Mouse (Mus musculus) C2C12 (cell line): ENCODE data around the gene Speg. TPM values are rescaled to one million over a fixed set of nuclear protein-coding genes. Genes with fewer than 3 reads are reported as not detected.

Source experiments
- H3K27me3 ChIP-seq: one replicate; pipeline ENCODE4 v1.6.1; 2011; ENCODE audit not compliant: control insufficient read depth, insufficient read depth, insufficient read length
- H3K36me3 ChIP-seq: one replicate; pipeline ENCODE4 v1.6.1; 2011; ENCODE audit not compliant: control insufficient read depth, insufficient read depth
- H3K4me3 ChIP-seq: one replicate; pipeline ENCODE4 v1.5.1; 2011; ENCODE audit warnings: mild to moderate bottlenecking, control low read depth; ENCODE audit not compliant: poor library complexity, insufficient read depth, severe bottlenecking
- H3K79me2 ChIP-seq: one replicate; pipeline ENCODE4 v1.6.1; 2011; ENCODE audit not compliant: control insufficient read depth, insufficient read depth
- H3K79me3 ChIP-seq: one replicate; pipeline ENCODE4 v1.6.1; 2011; ENCODE audit warnings: low read depth, control low read depth
- H3ac ChIP-seq: one replicate; pipeline ENCODE3; 2011; ENCODE audit warnings: low read depth; ENCODE audit not compliant: control insufficient read depth, insufficient read length
- CEBPB ChIP-seq: IDR thresholded peaks from one replicate; pipeline ENCODE4 v1.6.1; 2011; ENCODE audit warnings: low read depth, mild to moderate bottlenecking, control low read depth, moderate library complexity
- CTCF ChIP-seq: IDR thresholded peaks from one replicate; pipeline ENCODE4 v1.5.1; 2011; ENCODE audit not compliant: control insufficient read depth, insufficient read depth, insufficient read length
- FOSL1 ChIP-seq: IDR thresholded peaks from one replicate; pipeline ENCODE4 v1.8.0; 2011; ENCODE audit warnings: mild to moderate bottlenecking, low read length; ENCODE audit not compliant: poor library complexity, insufficient read depth, severe bottlenecking
- MAX ChIP-seq: IDR thresholded peaks from one replicate; pipeline ENCODE4 v1.6.1; 2011; ENCODE audit warnings: mild to moderate bottlenecking, control low read depth
- MYOD1 ChIP-seq: IDR thresholded peaks from one replicate; pipeline ENCODE4 v1.6.1; 2011; ENCODE audit warnings: low read depth; ENCODE audit not compliant: control insufficient read depth, insufficient read length
- MYOG ChIP-seq: IDR thresholded peaks from one replicate; pipeline ENCODE4 v1.6.1; 2011; ENCODE audit not compliant: control insufficient read depth, insufficient read length; ENCODE audit errors: extremely low read depth
- USF1 ChIP-seq: IDR thresholded peaks from one replicate; pipeline ENCODE4 v1.6.1; 2011; ENCODE audit warnings: low read depth, mild to moderate bottlenecking, control low read depth, moderate library complexity
- polyA plus RNA-seq: library from polyadenylated mRNA; unstranded; fragments of >200 nt; fragmentation: generic; extraction: Trizol; gene quantifications from one replicate; pipeline ENCODE4 v1.2.1, GENCODE M21; 2012; ENCODE audit warnings: missing spikeins

Gene Speg
- polyA plus RNA-seq, 1 experiment = 29.4 TPM

DNA sequence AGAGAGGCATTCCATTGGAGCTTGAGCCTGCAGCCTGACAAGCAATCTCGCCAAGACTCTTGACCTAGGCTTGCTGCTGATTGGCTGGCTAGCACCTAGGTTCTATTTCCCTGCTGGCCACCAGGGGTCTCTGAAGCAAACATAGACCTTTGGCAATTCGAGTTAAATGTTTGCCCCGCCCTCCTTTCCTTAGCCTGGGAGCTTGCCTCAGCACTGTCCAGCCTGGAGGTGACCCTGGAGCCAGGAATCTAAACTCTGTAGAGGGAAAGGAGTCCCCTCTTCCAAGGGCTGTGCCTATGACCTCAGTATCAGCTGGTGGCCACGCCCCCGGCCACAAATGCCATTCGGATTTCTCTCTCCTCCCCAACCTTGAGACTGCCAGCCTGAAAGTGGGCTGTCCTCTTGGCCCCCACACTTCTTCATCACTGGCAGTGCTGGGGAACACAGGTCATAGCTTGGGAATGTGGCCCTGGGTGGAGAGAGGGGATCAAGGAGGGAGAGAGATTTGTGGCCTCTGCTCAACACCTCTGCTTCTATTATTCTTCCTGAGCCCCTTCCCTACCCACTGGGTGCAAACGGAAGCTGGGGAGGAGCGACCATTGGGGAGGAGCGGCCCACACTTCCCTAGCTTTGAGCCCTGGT, 23.8 kb downstream of the Speg start:
- Histone ChIP-seq H3K36me3 (peaks cover 39% of the 10 kb centered on the region), H3K79me3 (peaks cover 4% of the 10 kb centered on the region), H3K27me3 (no peaks in the 10 kb centered on the region), H3K79me2 (peaks cover 15% of the 10 kb centered on the region), H3ac (peak overlapping the region; percentile 54), H3K4me3 (no peak overlapping the region)
- peak; percentile 12 for TF ChIP-seq MYOD1
- no peak for TF ChIP-seq MYOG
- TF ChIP-seq CTCF = peak; percentile 15
- TF ChIP-seq USF1 = no peak

DNA sequence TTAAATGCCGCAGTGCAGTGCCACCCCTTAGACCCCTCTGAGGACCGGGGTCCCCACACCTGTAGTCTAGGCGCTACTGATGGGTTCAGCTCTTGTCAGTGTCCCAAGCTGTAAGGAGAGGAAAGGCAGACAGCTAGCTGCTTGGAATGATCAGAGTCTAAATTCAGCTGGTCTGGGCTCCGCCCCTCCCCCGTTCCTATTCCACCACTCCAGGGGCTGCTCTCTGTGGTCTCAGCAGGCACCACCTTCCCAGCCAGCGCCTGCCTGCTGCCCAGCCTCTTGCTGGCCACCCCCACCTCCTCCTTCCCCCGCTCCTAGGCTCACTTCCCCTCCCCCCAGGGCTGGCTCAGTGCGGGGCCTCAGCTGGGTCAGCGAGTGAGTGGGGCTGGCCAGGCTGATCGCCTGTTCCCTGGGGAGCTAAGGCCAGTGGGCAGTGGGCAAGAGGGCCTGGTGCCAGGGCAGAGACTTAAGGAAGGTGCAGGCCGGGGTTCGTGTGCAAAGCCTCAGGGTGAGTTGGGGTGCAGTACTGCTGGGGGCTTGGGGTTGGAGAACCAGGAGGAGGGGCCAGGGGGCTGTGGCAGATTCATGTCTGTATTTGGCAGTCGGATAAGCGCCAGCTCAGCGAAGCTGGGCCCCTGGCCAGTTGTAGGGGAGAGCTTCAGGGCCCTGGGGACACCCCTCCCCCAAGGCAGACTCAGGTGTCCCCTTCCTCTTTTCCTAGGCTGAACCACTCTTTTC, 24.8 kb downstream of the Speg start:
- Histone ChIP-seq H3ac (peak overlapping the region; percentile 28), H3K27me3 (no peaks in the 10 kb centered on the region), H3K79me2 (peaks cover 5% of the 10 kb centered on the region), H3K4me3 (no peak overlapping the region), H3K36me3 (peaks cover 41% of the 10 kb centered on the region), H3K79me3 (no peaks in the 10 kb centered on the region)
- no peak for TF ChIP-seq USF1
- no peak for TF ChIP-seq MAX
- no peak for TF ChIP-seq MYOG
- no peak for TF ChIP-seq CTCF
- no peak for TF ChIP-seq CEBPB

DNA sequence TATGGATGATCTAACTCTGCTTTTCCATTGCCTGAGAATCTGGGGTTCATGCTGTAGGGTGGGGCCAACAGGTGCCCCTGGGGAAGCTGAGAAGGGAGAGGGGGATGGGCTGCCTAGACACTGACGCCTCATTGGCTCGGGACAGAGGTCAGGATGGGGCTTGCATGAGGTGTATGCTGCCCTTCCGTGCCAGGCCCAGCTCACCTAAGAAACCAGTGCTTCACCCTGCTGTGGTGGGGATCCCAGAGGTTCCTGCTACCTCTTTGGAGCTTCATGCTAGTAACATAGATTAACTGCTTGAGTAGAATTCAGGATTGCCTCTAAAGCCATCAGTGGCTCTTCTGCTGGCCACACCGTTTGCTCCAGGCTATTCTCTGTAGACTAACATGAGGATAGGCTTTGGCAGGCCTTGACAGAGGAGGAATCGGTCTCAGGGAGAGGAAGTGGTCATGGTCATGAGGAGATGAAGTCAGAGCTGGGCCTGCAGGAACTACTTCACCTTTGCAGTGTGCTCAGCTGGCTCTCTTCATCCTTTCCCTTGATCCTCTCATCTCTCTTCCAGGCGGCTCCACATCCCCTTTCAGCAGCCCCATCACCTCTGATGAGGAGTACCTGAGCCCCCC, 25.5 kb downstream of the Speg start:
- Histone ChIP-seq H3K79me2 (no peaks in the 10 kb centered on the region), H3K36me3 (peaks cover 40% of the 10 kb centered on the region), H3K27me3 (no peaks in the 10 kb centered on the region), H3ac (no peak overlapping the region), H3K4me3 (no peak overlapping the region), H3K79me3 (no peaks in the 10 kb centered on the region)
- TF ChIP-seq USF1 = no peak
- TF ChIP-seq CEBPB = no peak
- no peak for TF ChIP-seq MYOD1
- TF ChIP-seq MAX = no peak
- TF ChIP-seq MYOG = no peak
- no peak for TF ChIP-seq FOSL1
- TF ChIP-seq CTCF = no peak

DNA sequence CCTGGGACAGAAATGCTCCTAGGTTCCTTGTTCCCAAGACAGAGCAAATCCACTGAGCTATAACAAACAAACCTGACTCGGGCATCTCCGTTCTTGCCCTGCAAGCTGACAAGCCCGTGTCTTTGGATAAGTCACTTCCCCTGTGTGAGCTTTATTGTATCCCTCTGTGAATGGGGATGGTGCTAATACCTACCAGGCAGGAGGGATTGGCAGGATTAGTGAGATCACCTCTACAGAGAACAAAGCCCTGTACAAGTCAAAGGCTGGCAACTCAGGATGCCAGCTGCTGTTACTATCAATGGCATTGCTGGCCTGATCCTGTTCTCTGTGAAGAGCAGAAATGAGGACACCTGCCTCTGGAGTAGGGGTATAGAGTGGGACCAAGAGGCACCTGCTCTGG, 30.4 kb downstream of the Speg start:
- no peaks in the 10 kb centered on the region for H3K27me3 ChIP-seq
- no peak for TF ChIP-seq MAX
- H3K79me3 ChIP-seq = no peaks in the 10 kb centered on the region
- H3K36me3 ChIP-seq = peaks cover 45% of the 10 kb centered on the region
- H3ac ChIP-seq = no peak overlapping the region
- no peaks in the 10 kb centered on the region for H3K79me2 ChIP-seq
- no peak overlapping the region for H3K4me3 ChIP-seq

DNA sequence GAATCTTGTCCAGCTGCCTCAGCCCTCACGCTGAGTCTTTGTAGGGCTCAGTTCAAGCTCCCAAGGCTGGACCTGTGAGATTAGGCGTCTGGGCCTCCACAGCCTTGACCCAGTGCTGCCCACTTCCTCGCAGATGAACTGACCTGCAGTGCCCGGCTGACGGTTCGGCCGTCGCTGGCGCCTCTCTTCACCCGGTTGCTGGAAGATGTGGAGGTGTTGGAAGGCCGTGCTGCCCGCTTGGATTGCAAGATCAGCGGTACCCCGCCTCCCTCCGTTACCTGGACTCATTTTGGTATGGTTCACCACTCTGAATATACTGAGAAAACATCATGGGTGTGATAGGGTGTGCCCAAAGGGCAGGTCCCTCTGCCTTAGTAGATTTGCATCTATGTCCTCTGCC, 31.1 kb downstream of the Speg start:
- TF ChIP-seq MAX = no peak
- TF ChIP-seq CTCF = no peak
- no peak for TF ChIP-seq MYOG
- TF ChIP-seq MYOD1 = no peak
- no peak for TF ChIP-seq USF1
- H3K27me3 ChIP-seq = no peaks in the 10 kb centered on the region
- no peaks in the 10 kb centered on the region for H3K79me3 ChIP-seq
- H3ac ChIP-seq = no peak overlapping the region
- H3K36me3 ChIP-seq = peaks cover 40% of the 10 kb centered on the region
- no peaks in the 10 kb centered on the region for H3K79me2 ChIP-seq
- H3K4me3 ChIP-seq = no peak overlapping the region

DNA sequence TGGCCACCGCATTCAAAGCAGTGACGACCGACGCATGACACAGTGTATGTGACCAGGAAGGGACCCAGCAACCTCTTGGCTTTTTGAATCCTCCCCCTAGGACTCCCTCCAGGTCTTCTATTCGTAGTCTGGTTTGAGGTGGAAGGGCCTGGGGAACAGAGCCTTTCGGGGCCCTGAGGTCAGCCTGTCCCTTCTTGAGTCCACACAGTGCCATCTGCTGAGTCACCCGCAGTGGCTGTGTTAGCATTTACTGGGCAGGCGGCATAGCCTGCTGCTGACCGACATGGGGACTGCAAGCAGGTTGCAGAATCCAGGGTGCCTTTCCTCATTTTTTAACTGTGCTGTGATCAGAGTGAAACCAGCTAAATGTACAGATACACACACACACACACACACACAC, 32.0 kb downstream of the Speg start:
- Histone ChIP-seq H3K4me3 (no peak overlapping the region), H3K79me3 (no peaks in the 10 kb centered on the region), H3K79me2 (no peaks in the 10 kb centered on the region), H3K27me3 (no peaks in the 10 kb centered on the region), H3K36me3 (peaks cover 38% of the 10 kb centered on the region), H3ac (no peak overlapping the region)
- no peak for TF ChIP-seq MYOD1
- no peak for TF ChIP-seq MYOG
- TF ChIP-seq USF1 = no peak
